Mouse (Mus musculus): ENCODE measurements at regions not wholly inside any gene's neighbourhood (a gene's known extent, or its start where the extent isn't known, plus 50 kb on each side); places are given as distances from the start of the nearest gene placed in this dataset.

- TF ChIP-seq GATA2 (IDR thresholded peaks at IDR 0.05; ENCODE audit: borderline replicate concordance, low read depth, low read length) (no peak), CTCF (IDR thresholded peaks at IDR 0.05; ENCODE audit: low read depth, low read length) (no peak), GATA1 (IDR thresholded peaks at IDR 0.05; ENCODE audit: borderline replicate concordance, low read length) (no peak)
These were observed 416.2 kb downstream of the Dcdc2c start for GRCm38 (mm10) chr12:28135810-28136592.

Measured in G1E (cell line).